Mouse (Mus musculus): ENCODE measurements around the gene Cmip. TPM values are rescaled to one million over a fixed set of nuclear protein-coding genes. Genes with fewer than 3 reads are reported as not detected.

The Cmip gene
- polyA plus RNA-seq, 1 experiment = 112 TPM

DNA sequence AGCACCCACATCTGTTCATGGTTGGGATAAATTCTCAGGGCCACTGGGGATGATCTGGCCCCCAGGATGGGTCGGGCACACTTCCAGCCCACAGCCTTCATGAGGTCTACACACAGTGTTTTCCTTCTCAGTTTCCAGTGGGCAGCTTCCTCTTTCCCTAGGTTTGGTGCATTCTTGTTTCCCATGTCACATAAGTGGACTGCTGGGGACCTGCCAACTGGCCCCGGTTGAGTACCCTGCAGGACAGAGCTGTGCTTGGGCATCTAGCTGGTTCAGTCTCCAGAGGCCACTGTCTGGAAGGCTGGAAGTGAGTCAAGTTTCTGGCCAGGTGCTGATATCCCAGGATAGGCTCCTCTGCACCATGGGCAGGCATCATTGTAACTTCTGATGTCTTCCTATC lies 29.5 kb upstream of the Cmip start:
- WGBS = 52% methylated on average over 2 of the region's 2 CpGs
- TF ChIP-seq POLR2A (IDR thresholded peaks at IDR 0.05; ENCODE audit: low read depth, low read length) (no peak), CTCF (conservative IDR thresholded peaks at IDR 0.05; ENCODE audit: insufficient read depth, insufficient read length, low read depth, low read length) (no peak)
- peak; percentile 33 for DNase-seq
- H3K4me1 ChIP-seq (ENCODE audit: control insufficient read depth, insufficient read depth, low read length) = no peaks in the 10 kb centered on the region
- no peak overlapping the region for H3K4me3 ChIP-seq (ENCODE audit: insufficient read depth, low read depth, low read length)
- H3K27ac ChIP-seq (ENCODE audit: insufficient read depth, low read depth, low read length) = no peak overlapping the region
- H3K27me3 ChIP-seq (replicated peaks; ENCODE audit: control insufficient read depth, insufficient read depth, low read length) = no peaks in the 10 kb centered on the region
- H3K36me3 ChIP-seq (ENCODE audit: control insufficient read depth, insufficient read depth, low read length) = no peaks in the 10 kb centered on the region

DNA sequence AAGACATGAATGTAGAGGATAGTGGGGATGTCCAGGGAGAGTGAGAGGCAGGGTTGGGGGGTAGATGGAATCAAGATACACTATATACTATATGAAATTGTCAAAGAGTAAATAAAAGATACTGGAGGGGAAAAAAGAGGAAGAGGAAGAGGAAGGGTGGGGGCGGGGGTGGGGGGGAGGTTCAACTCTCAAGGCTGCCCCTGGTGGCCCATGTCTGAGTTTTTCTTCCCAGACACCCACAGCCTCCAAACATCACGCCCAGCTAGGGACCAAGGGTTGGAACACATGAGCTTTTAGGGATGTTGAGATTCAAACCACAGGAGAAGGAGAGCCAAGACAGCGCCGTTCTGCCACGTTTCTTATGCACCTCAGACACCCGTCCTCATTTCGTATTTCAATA lies 23.7 kb upstream of the Cmip start:
- H3K27ac ChIP-seq (ENCODE audit: insufficient read depth, low read depth, low read length) = no peak overlapping the region
- H3K4me3 ChIP-seq (ENCODE audit: insufficient read depth, low read depth, low read length) = no peak overlapping the region
- 88% methylated on average over 7 of the region's 7 CpGs for WGBS
- H3K36me3 ChIP-seq (ENCODE audit: control insufficient read depth, insufficient read depth, low read length) = no peaks in the 10 kb centered on the region
- H3K27me3 ChIP-seq (replicated peaks; ENCODE audit: control insufficient read depth, insufficient read depth, low read length) = no peaks in the 10 kb centered on the region
- TF ChIP-seq POLR2A (IDR thresholded peaks at IDR 0.05; ENCODE audit: low read depth, low read length) = no peak
- TF ChIP-seq CTCF (conservative IDR thresholded peaks at IDR 0.05; ENCODE audit: insufficient read depth, insufficient read length, low read depth, low read length) = no peak
- no peak for DNase-seq
- no peaks in the 10 kb centered on the region for H3K4me1 ChIP-seq (ENCODE audit: control insufficient read depth, insufficient read depth, low read length)

GRCm38 (mm10) chr8:117236531-117236930 lies 20.3 kb upstream of the Cmip start:
- Histone ChIP-seq H3K4me1 (ENCODE audit: control insufficient read depth, insufficient read depth, low read length) (no peaks in the 10 kb centered on the region), H3K36me3 (ENCODE audit: control insufficient read depth, insufficient read depth, low read length) (no peaks in the 10 kb centered on the region), H3K27me3 (replicated peaks; ENCODE audit: control insufficient read depth, insufficient read depth, low read length) (no peaks in the 10 kb centered on the region), H3K4me3 (ENCODE audit: insufficient read depth, low read depth, low read length) (no peak overlapping the region), H3K27ac (ENCODE audit: insufficient read depth, low read depth, low read length) (no peak overlapping the region)
- 96% methylated on average over 4 of the region's 4 CpGs for WGBS
- TF ChIP-seq POLR2A (IDR thresholded peaks at IDR 0.05; ENCODE audit: low read depth, low read length) (no peak), CTCF (conservative IDR thresholded peaks at IDR 0.05; ENCODE audit: insufficient read depth, insufficient read length, low read depth, low read length) (no peak)
- DNase-seq = no peak

GRCm38 (mm10) chr8:117240326-117240725 lies 16.5 kb upstream of the Cmip start:
- no peaks in the 10 kb centered on the region for H3K27me3 ChIP-seq (replicated peaks; ENCODE audit: control insufficient read depth, insufficient read depth, low read length)

GRCm38 (mm10) chr8:117240841-117241494 lies 15.9 kb upstream of the Cmip start:
- 79% methylated on average over 5 of the region's 5 CpGs for WGBS
- no peak for TF ChIP-seq POLR2A (IDR thresholded peaks at IDR 0.05; ENCODE audit: low read depth, low read length)
- TF ChIP-seq CTCF (conservative IDR thresholded peaks at IDR 0.05; ENCODE audit: insufficient read depth, insufficient read length, low read depth, low read length) = no peak
- no peak for DNase-seq
- Histone ChIP-seq H3K27me3 (replicated peaks; ENCODE audit: control insufficient read depth, insufficient read depth, low read length) (no peaks in the 10 kb centered on the region), H3K27ac (ENCODE audit: insufficient read depth, low read depth, low read length) (no peak overlapping the region), H3K4me3 (ENCODE audit: insufficient read depth, low read depth, low read length) (no peak overlapping the region), H3K36me3 (ENCODE audit: control insufficient read depth, insufficient read depth, low read length) (no peaks in the 10 kb centered on the region), H3K4me1 (ENCODE audit: control insufficient read depth, insufficient read depth, low read length) (no peaks in the 10 kb centered on the region)

More at GRCm38 (mm10) chr8:117240326-117240725, 16.5 kb upstream of the Cmip start:
- H3K36me3 ChIP-seq (ENCODE audit: control insufficient read depth, insufficient read depth, low read length) = no peaks in the 10 kb centered on the region
- no peaks in the 10 kb centered on the region for H3K4me1 ChIP-seq (ENCODE audit: control insufficient read depth, insufficient read depth, low read length)
- no peak for TF ChIP-seq CTCF (conservative IDR thresholded peaks at IDR 0.05; ENCODE audit: insufficient read depth, insufficient read length, low read depth, low read length)
- no peak for TF ChIP-seq POLR2A (IDR thresholded peaks at IDR 0.05; ENCODE audit: low read depth, low read length)
- H3K27ac ChIP-seq (ENCODE audit: insufficient read depth, low read depth, low read length) = no peak overlapping the region
- H3K4me3 ChIP-seq (ENCODE audit: insufficient read depth, low read depth, low read length) = no peak overlapping the region
- DNase-seq = no peak
- 58% methylated on average over 5 of the region's 5 CpGs for whole genome bisulfite sequencing

- no peaks in the 10 kb centered on the region for H3K4me1 ChIP-seq (ENCODE audit: control insufficient read depth, insufficient read depth, low read length)
- 50% methylated on average over 3 of the region's 3 CpGs for WGBS
- no peaks in the 10 kb centered on the region for H3K36me3 ChIP-seq (ENCODE audit: control insufficient read depth, insufficient read depth, low read length)
- H3K27ac ChIP-seq (ENCODE audit: insufficient read depth, low read depth, low read length) = no peak overlapping the region
- no peak for DNase-seq
- H3K4me3 ChIP-seq (ENCODE audit: insufficient read depth, low read depth, low read length) = no peak overlapping the region
- TF ChIP-seq CTCF (conservative IDR thresholded peaks at IDR 0.05; ENCODE audit: insufficient read depth, insufficient read length, low read depth, low read length) (no peak), POLR2A (IDR thresholded peaks at IDR 0.05; ENCODE audit: low read depth, low read length) (no peak)
- no peaks in the 10 kb centered on the region for H3K27me3 ChIP-seq (replicated peaks; ENCODE audit: control insufficient read depth, insufficient read depth, low read length)
Measured at GRCm38 (mm10) chr8:117241848-117242247, 15.0 kb upstream of the Cmip start.

- no peak for TF ChIP-seq POLR2A (IDR thresholded peaks at IDR 0.05; ENCODE audit: low read depth, low read length)
- TF ChIP-seq CTCF (conservative IDR thresholded peaks at IDR 0.05; ENCODE audit: insufficient read depth, insufficient read length, low read depth, low read length) = no peak
- no peak overlapping the region for H3K4me3 ChIP-seq (ENCODE audit: insufficient read depth, low read depth, low read length)
- H3K4me1 ChIP-seq (ENCODE audit: control insufficient read depth, insufficient read depth, low read length) = no peaks in the 10 kb centered on the region
- no peaks in the 10 kb centered on the region for H3K36me3 ChIP-seq (ENCODE audit: control insufficient read depth, insufficient read depth, low read length)
- DNase-seq = no peak
- no peak overlapping the region for H3K27ac ChIP-seq (ENCODE audit: insufficient read depth, low read depth, low read length)
- H3K27me3 ChIP-seq (replicated peaks; ENCODE audit: control insufficient read depth, insufficient read depth, low read length) = no peaks in the 10 kb centered on the region
- WGBS = 77% methylated on average over 6 of the region's 6 CpGs
Measured at GRCm38 (mm10) chr8:117242286-117242685, 14.6 kb upstream of the Cmip start.
